Mouse (Mus musculus): ENCODE measurements around the gene Poc1a. TPM values are rescaled to one million over a fixed set of nuclear protein-coding genes. Genes with fewer than 3 reads are reported as not detected.

Poc1a gene
- polyA plus RNA-seq, 1 experiment, result 20.6 TPM

- TF ChIP-seq CEBPB (IDR thresholded peaks at IDR 0.05; ENCODE audit: low read depth) (no peak), FOSL1 (IDR thresholded peaks at IDR 0.05; ENCODE audit: insufficient read depth, low read length, poor library complexity, severe bottlenecking) (no peak), USF1 (IDR thresholded peaks at IDR 0.05; ENCODE audit: low read depth) (no peak), CTCF (IDR thresholded peaks at IDR 0.05; ENCODE audit: control insufficient read depth, insufficient read depth, insufficient read length) (no peak), MAX (IDR thresholded peaks at IDR 0.05) (no peak), MYOD1 (IDR thresholded peaks at IDR 0.05; ENCODE audit: control insufficient read depth, insufficient read length, low read depth) (no peak), MYOG (IDR thresholded peaks at IDR 0.05; ENCODE audit: control insufficient read depth, extremely low read depth, insufficient read length) (no peak)
- H3K36me3 ChIP-seq (ENCODE audit: control insufficient read depth, insufficient read depth), result peaks cover 37% of the 10 kb centered on the region
- H3K27me3 ChIP-seq (ENCODE audit: control insufficient read depth, insufficient read depth, insufficient read length), result no peaks in the 10 kb centered on the region
Observed at GRCm38 (mm10) chr9:106236156-106236817, 44.6 kb upstream of the Poc1a start.

GRCm38 (mm10) chr9:106236818-106237211, 44.0 kb upstream of the Poc1a start:
- Histone ChIP-seq H3ac (ENCODE audit: control insufficient read depth, insufficient read length, low read depth) (no peak overlapping the region), H3K4me3 (ENCODE audit: insufficient read depth, poor library complexity, severe bottlenecking) (no peak overlapping the region), H3K27me3 (ENCODE audit: control insufficient read depth, insufficient read depth, insufficient read length) (no peaks in the 10 kb centered on the region), H3K36me3 (ENCODE audit: control insufficient read depth, insufficient read depth) (peaks cover 41% of the 10 kb centered on the region), H3K79me2 (ENCODE audit: control insufficient read depth, insufficient read depth) (no peaks in the 10 kb centered on the region), H3K79me3 (ENCODE audit: low read depth) (no peaks in the 10 kb centered on the region)
- TF ChIP-seq CEBPB (IDR thresholded peaks at IDR 0.05; ENCODE audit: low read depth) (no peak), MAX (IDR thresholded peaks at IDR 0.05) (no peak), FOSL1 (IDR thresholded peaks at IDR 0.05; ENCODE audit: insufficient read depth, low read length, poor library complexity, severe bottlenecking) (no peak), USF1 (IDR thresholded peaks at IDR 0.05; ENCODE audit: low read depth) (no peak), MYOD1 (IDR thresholded peaks at IDR 0.05; ENCODE audit: control insufficient read depth, insufficient read length, low read depth) (no peak), MYOG (IDR thresholded peaks at IDR 0.05; ENCODE audit: control insufficient read depth, extremely low read depth, insufficient read length) (no peak), CTCF (IDR thresholded peaks at IDR 0.05; ENCODE audit: control insufficient read depth, insufficient read depth, insufficient read length) (no peak)

More at GRCm38 (mm10) chr9:106236156-106236817, 44.6 kb upstream of the Poc1a start:
- H3ac ChIP-seq (ENCODE audit: control insufficient read depth, insufficient read length, low read depth), result no peak overlapping the region
- H3K79me2 ChIP-seq (ENCODE audit: control insufficient read depth, insufficient read depth), result no peaks in the 10 kb centered on the region
- H3K79me3 ChIP-seq (ENCODE audit: low read depth), result no peaks in the 10 kb centered on the region
- H3K4me3 ChIP-seq (ENCODE audit: insufficient read depth, poor library complexity, severe bottlenecking), result no peak overlapping the region

GRCm38 (mm10) chr9:106237401-106237800, 43.5 kb upstream of the Poc1a start:
- H3K79me3 ChIP-seq (ENCODE audit: low read depth), result no peaks in the 10 kb centered on the region
- H3K36me3 ChIP-seq (ENCODE audit: control insufficient read depth, insufficient read depth), result peaks cover 41% of the 10 kb centered on the region
- H3K27me3 ChIP-seq (ENCODE audit: control insufficient read depth, insufficient read depth, insufficient read length), result no peaks in the 10 kb centered on the region
- no peak overlapping the region for H3ac ChIP-seq (ENCODE audit: control insufficient read depth, insufficient read length, low read depth)
- no peak overlapping the region for H3K4me3 ChIP-seq (ENCODE audit: insufficient read depth, poor library complexity, severe bottlenecking)
- no peaks in the 10 kb centered on the region for H3K79me2 ChIP-seq (ENCODE audit: control insufficient read depth, insufficient read depth)
- TF ChIP-seq FOSL1 (IDR thresholded peaks at IDR 0.05; ENCODE audit: insufficient read depth, low read length, poor library complexity, severe bottlenecking) (no peak), CEBPB (IDR thresholded peaks at IDR 0.05; ENCODE audit: low read depth) (no peak), CTCF (IDR thresholded peaks at IDR 0.05; ENCODE audit: control insufficient read depth, insufficient read depth, insufficient read length) (no peak), MAX (IDR thresholded peaks at IDR 0.05) (no peak), USF1 (IDR thresholded peaks at IDR 0.05; ENCODE audit: low read depth) (no peak), MYOD1 (IDR thresholded peaks at IDR 0.05; ENCODE audit: control insufficient read depth, insufficient read length, low read depth) (no peak), MYOG (IDR thresholded peaks at IDR 0.05; ENCODE audit: control insufficient read depth, extremely low read depth, insufficient read length) (no peak)

DNA sequence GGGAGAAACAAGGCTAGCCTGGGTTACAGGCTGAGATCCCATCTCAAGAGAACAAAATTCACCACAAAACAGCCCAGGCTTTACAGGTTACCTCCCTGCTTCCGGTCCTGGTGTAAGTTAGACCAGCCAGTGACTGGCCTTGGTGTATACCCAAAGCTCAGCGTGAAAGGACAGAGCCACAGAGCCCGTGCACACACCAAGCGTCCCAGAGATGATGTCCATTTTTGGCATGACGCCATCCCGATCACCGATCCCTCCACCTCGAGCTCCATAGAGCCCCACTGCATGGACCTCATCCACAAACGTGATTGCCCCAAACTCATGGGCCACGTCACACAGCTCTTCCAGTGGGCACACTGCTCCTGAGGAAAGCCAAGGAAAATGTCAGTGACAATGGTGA, 43.0 kb upstream of the Poc1a start:
- Histone ChIP-seq H3K4me3 (ENCODE audit: insufficient read depth, poor library complexity, severe bottlenecking) (no peak overlapping the region), H3K79me3 (ENCODE audit: low read depth) (no peaks in the 10 kb centered on the region), H3K36me3 (ENCODE audit: control insufficient read depth, insufficient read depth) (peaks cover 45% of the 10 kb centered on the region), H3K27me3 (ENCODE audit: control insufficient read depth, insufficient read depth, insufficient read length) (no peaks in the 10 kb centered on the region), H3ac (ENCODE audit: control insufficient read depth, insufficient read length, low read depth) (no peak overlapping the region), H3K79me2 (ENCODE audit: control insufficient read depth, insufficient read depth) (no peaks in the 10 kb centered on the region)
- no peak for TF ChIP-seq MYOD1 (IDR thresholded peaks at IDR 0.05; ENCODE audit: control insufficient read depth, insufficient read length, low read depth)
- TF ChIP-seq CEBPB (IDR thresholded peaks at IDR 0.05; ENCODE audit: low read depth), result no peak
- TF ChIP-seq FOSL1 (IDR thresholded peaks at IDR 0.05; ENCODE audit: insufficient read depth, low read length, poor library complexity, severe bottlenecking), result no peak

DNA sequence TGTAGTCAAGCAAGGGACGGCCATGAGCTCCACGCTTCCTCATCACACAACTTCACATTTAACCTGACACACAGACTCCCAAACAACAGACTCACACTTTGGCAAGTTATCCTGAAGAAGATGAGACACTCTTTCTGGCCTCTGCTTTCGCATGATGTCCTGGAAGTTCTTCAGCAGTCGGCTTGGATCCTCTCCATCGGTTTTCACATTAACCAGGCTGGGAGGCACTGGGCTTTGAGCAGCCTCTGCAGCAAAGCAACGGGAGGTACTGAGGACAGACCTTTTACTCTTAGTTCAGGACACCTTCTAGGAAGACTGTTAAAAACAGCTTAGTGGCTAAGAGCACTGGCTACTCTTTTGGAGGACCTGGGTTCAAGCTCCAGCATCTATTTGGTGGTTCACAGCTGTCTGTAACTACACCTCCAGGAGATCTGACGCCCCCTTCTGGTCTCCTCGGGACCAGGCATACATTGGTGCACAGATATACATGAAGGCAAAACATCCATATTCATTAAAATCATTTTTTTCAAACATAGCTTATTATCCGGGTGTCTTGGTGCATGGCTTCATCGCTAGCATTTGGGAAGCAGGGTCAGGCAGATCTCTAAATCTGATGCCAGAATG, 39.2 kb upstream of the Poc1a start:
- no peak overlapping the region for H3ac ChIP-seq (ENCODE audit: control insufficient read depth, insufficient read length, low read depth)
- H3K79me3 ChIP-seq (ENCODE audit: low read depth), result no peaks in the 10 kb centered on the region
- no peak overlapping the region for H3K4me3 ChIP-seq (ENCODE audit: insufficient read depth, poor library complexity, severe bottlenecking)
- TF ChIP-seq USF1 (IDR thresholded peaks at IDR 0.05; ENCODE audit: low read depth), result no peak
- no peaks in the 10 kb centered on the region for H3K27me3 ChIP-seq (ENCODE audit: control insufficient read depth, insufficient read depth, insufficient read length)
- peaks cover 6% of the 10 kb centered on the region for H3K79me2 ChIP-seq (ENCODE audit: control insufficient read depth, insufficient read depth)
- H3K36me3 ChIP-seq (ENCODE audit: control insufficient read depth, insufficient read depth), result peaks cover 43% of the 10 kb centered on the region
